Mouse (Mus musculus): ENCODE results near the gene Eml2. TPM values are rescaled to one million over a fixed set of nuclear protein-coding genes. Genes with fewer than 3 reads are reported as not detected.

Eml2 gene
- polyA plus RNA-seq, 1 experiment from 2014 or later = 6.0 TPM

- Histone ChIP-seq H3K4me1 (peaks cover 12% of the 10 kb centered on the region), H3K27ac (replicated peaks) (no peak overlapping the region), H3K36me3 (peaks cover 15% of the 10 kb centered on the region), H3K9ac (replicated peaks) (no peak overlapping the region), H3K27me3 (peaks cover 29% of the 10 kb centered on the region), H3K4me3 (no peak overlapping the region), H3K4me2 (replicated peaks) (no peak overlapping the region), H3K9me3 (0 out of 2 replicates have a peak, but pooled peaks cover 4% of the 10 kb centered on the region)
- 77% methylated on average over 4 of the region's 4 CpGs for WGBS
- ATAC-seq (ENCODE audit: low FRiP score, low read depth) = no peak
Measured at GRCm38 (mm10) chr7:19209494-19209893, 33.3 kb downstream of the Eml2 start.

GRCm38 (mm10) chr7:19210010-19210409 is 33.8 kb downstream of the Eml2 start:
- Histone ChIP-seq H3K4me2 (replicated peaks) (no peak overlapping the region), H3K4me1 (peaks cover 12% of the 10 kb centered on the region), H3K4me3 (no peak overlapping the region), H3K9me3 (0 out of 2 replicates have a peak, but pooled peaks cover 4% of the 10 kb centered on the region), H3K27me3 (peaks cover 29% of the 10 kb centered on the region), H3K27ac (replicated peaks) (no peak overlapping the region), H3K36me3 (peaks cover 10% of the 10 kb centered on the region), H3K9ac (replicated peaks) (no peak overlapping the region)
- WGBS = 90% methylated on average over 5 of the region's 5 CpGs
- ATAC-seq (ENCODE audit: low FRiP score, low read depth) = no peak

- Histone ChIP-seq H3K4me2 (replicated peaks) (no peak overlapping the region), H3K9ac (replicated peaks) (no peak overlapping the region), H3K36me3 (no peaks in the 10 kb centered on the region), H3K4me3 (no peak overlapping the region), H3K4me1 (peaks cover 12% of the 10 kb centered on the region), H3K27me3 (peaks cover 29% of the 10 kb centered on the region), H3K9me3 (0 out of 2 replicates have a peak, but pooled peaks cover 4% of the 10 kb centered on the region), H3K27ac (replicated peaks) (no peak overlapping the region)
- 57% methylated on average over 5 of the region's 5 CpGs for WGBS
- ATAC-seq (ENCODE audit: low FRiP score, low read depth) = no peak
Measured at GRCm38 (mm10) chr7:19211041-19211675, 34.9 kb downstream of the Eml2 start.

- Histone ChIP-seq H3K4me3 (peak within 1 kb of the TSS; percentile 45), H3K9ac (replicated peaks) (peak within 1 kb of the TSS; percentile 44; the same call in 1 of the 2 replicates), H3K4me2 (replicated peaks) (peak within 1 kb of the TSS; percentile 72), H3K36me3 (no peaks in the 10 kb centered on the region), H3K27ac (replicated peaks) (no peak within 1 kb of the TSS), H3K4me1 (peaks cover 12% of the 10 kb centered on the region), H3K9me3 (0 out of 2 replicates have a peak, but pooled peaks cover 4% of the 10 kb centered on the region), H3K27me3 (peaks cover 29% of the 10 kb centered on the region)
- peak; percentile 80; the same call in 1 of the 2 replicates for ATAC-seq (ENCODE audit: low FRiP score, low read depth)
- 2% methylated on average over 25 of the region's 30 CpGs for WGBS
Measured at GRCm38 (mm10) chr7:19211996-19212755, 36.0 kb downstream of the Eml2 start, which contains the start of gene Gpr4. Gene Gpr4, plus strand, starts transcription at chr7:19212538.

GRCm38 (mm10) chr7:19213385-19213784 is 37.2 kb downstream of the Eml2 start:
- H3K9ac ChIP-seq (replicated peaks) = no peak overlapping the region
- H3K36me3 ChIP-seq = no peaks in the 10 kb centered on the region
- no peak for ATAC-seq (ENCODE audit: low FRiP score, low read depth)
- H3K4me2 ChIP-seq (replicated peaks) = no peak overlapping the region
- WGBS = 87% methylated on average over 2 of the region's 2 CpGs
- H3K4me1 ChIP-seq = peaks cover 12% of the 10 kb centered on the region
- no peak overlapping the region; the same call in 1 of the 2 replicates for H3K4me3 ChIP-seq
- 0 out of 2 replicates have a peak, but pooled peaks cover 4% of the 10 kb centered on the region for H3K9me3 ChIP-seq
- no peak overlapping the region for H3K27ac ChIP-seq (replicated peaks)
- peaks cover 29% of the 10 kb centered on the region for H3K27me3 ChIP-seq

GRCm38 (mm10) chr7:19214369-19214768 is 38.1 kb downstream of the Eml2 start:
- 78% methylated on average over 7 of the region's 7 CpGs for WGBS
- H3K4me1 ChIP-seq = peaks cover 12% of the 10 kb centered on the region
- H3K9me3 ChIP-seq = 0 out of 2 replicates have a peak, but pooled peaks cover 4% of the 10 kb centered on the region
- H3K36me3 ChIP-seq = no peaks in the 10 kb centered on the region
- ATAC-seq (ENCODE audit: low FRiP score, low read depth) = no peak
- H3K27ac ChIP-seq (replicated peaks) = no peak overlapping the region
- H3K4me3 ChIP-seq = no peak overlapping the region
- H3K27me3 ChIP-seq = peaks cover 29% of the 10 kb centered on the region
- H3K4me2 ChIP-seq (replicated peaks) = no peak overlapping the region
- no peak overlapping the region for H3K9ac ChIP-seq (replicated peaks)

- 69% methylated on average over 9 of the region's 9 CpGs for WGBS
- H3K36me3 ChIP-seq = no peaks in the 10 kb centered on the region
- no peak overlapping the region for H3K4me3 ChIP-seq
- peaks cover 29% of the 10 kb centered on the region for H3K27me3 ChIP-seq
- H3K4me2 ChIP-seq (replicated peaks) = no peak overlapping the region
- H3K9ac ChIP-seq (replicated peaks) = no peak overlapping the region
- no peak overlapping the region for H3K27ac ChIP-seq (replicated peaks)
- no peak for ATAC-seq (ENCODE audit: low FRiP score, low read depth)
- H3K4me1 ChIP-seq = peaks cover 12% of the 10 kb centered on the region
- 0 out of 2 replicates have a peak, but pooled peaks cover 3% of the 10 kb centered on the region for H3K9me3 ChIP-seq
Measured at GRCm38 (mm10) chr7:19214940-19215339, 38.7 kb downstream of the Eml2 start.

GRCm38 (mm10) chr7:19217492-19217891 is 41.3 kb downstream of the Eml2 start:
- H3K4me2 ChIP-seq (replicated peaks) = no peak overlapping the region
- peaks cover 20% of the 10 kb centered on the region for H3K27me3 ChIP-seq
- WGBS = 75% methylated on average over 5 of the region's 5 CpGs
- H3K9ac ChIP-seq (replicated peaks) = no peak overlapping the region
- peaks cover 4% of the 10 kb centered on the region; the same call in 1 of the 2 replicates for H3K4me1 ChIP-seq
- H3K9me3 ChIP-seq = no peaks in the 10 kb centered on the region
- ATAC-seq (ENCODE audit: low FRiP score, low read depth) = no peak
- H3K36me3 ChIP-seq = 0 out of 2 replicates have a peak, but pooled peaks cover 5% of the 10 kb centered on the region
- H3K27ac ChIP-seq (replicated peaks) = no peak overlapping the region
- H3K4me3 ChIP-seq = no peak overlapping the region

GRCm38 (mm10) chr7:19217944-19218343 is 41.7 kb downstream of the Eml2 start:
- ATAC-seq (ENCODE audit: low FRiP score, low read depth) = no peak
- Histone ChIP-seq H3K36me3 (0 out of 2 replicates have a peak, but pooled peaks cover 6% of the 10 kb centered on the region), H3K4me1 (no peaks in the 10 kb centered on the region; the same call in 1 of the 2 replicates), H3K9me3 (no peaks in the 10 kb centered on the region), H3K9ac (replicated peaks) (no peak overlapping the region), H3K4me3 (no peak overlapping the region), H3K4me2 (replicated peaks) (no peak overlapping the region), H3K27ac (replicated peaks) (no peak overlapping the region), H3K27me3 (peaks cover 16% of the 10 kb centered on the region)
- WGBS = 3% methylated on average over 2 of the region's 3 CpGs

- H3K4me1 ChIP-seq = no peaks in the 10 kb centered on the region
- 0 out of 2 replicates have a peak, but pooled peaks cover 8% of the 10 kb centered on the region for H3K36me3 ChIP-seq
- H3K9me3 ChIP-seq = no peaks in the 10 kb centered on the region
- H3K27ac ChIP-seq (replicated peaks) = no peak overlapping the region
- H3K4me2 ChIP-seq (replicated peaks) = no peak overlapping the region
- H3K9ac ChIP-seq (replicated peaks) = no peak overlapping the region
- no peak overlapping the region for H3K4me3 ChIP-seq
- no peak for ATAC-seq (ENCODE audit: low FRiP score, low read depth)
- 67% methylated on average over 3 of the region's 3 CpGs for WGBS
- no peaks in the 10 kb centered on the region for H3K27me3 ChIP-seq
Measured at GRCm38 (mm10) chr7:19220061-19220460, 43.8 kb downstream of the Eml2 start.

GRCm38 (mm10) chr7:19222189-19222588 is 46.0 kb downstream of the Eml2 start:
- H3K27ac ChIP-seq (replicated peaks) = no peak overlapping the region
- H3K4me2 ChIP-seq (replicated peaks) = no peak overlapping the region
- WGBS = 98% methylated on average over 16 of the region's 16 CpGs
- no peaks in the 10 kb centered on the region for H3K27me3 ChIP-seq
- H3K4me1 ChIP-seq = peaks cover 7% of the 10 kb centered on the region
- no peaks in the 10 kb centered on the region for H3K9me3 ChIP-seq
- H3K9ac ChIP-seq (replicated peaks) = no peak overlapping the region
- no peak overlapping the region for H3K4me3 ChIP-seq
- H3K36me3 ChIP-seq = peaks cover 17% of the 10 kb centered on the region; the same call in 1 of the 2 replicates
- ATAC-seq (ENCODE audit: low FRiP score, low read depth) = no peak

- 91% methylated on average over 14 of the region's 14 CpGs for WGBS
- no peak overlapping the region for H3K9ac ChIP-seq (replicated peaks)
- peaks cover 10% of the 10 kb centered on the region for H3K4me1 ChIP-seq
- H3K27ac ChIP-seq (replicated peaks) = no peak overlapping the region
- no peak for ATAC-seq (ENCODE audit: low FRiP score, low read depth)
- H3K4me3 ChIP-seq = no peak overlapping the region
- peaks cover 17% of the 10 kb centered on the region; the same call in 1 of the 2 replicates for H3K36me3 ChIP-seq
- no peaks in the 10 kb centered on the region for H3K27me3 ChIP-seq
- no peak overlapping the region for H3K4me2 ChIP-seq (replicated peaks)
- H3K9me3 ChIP-seq = no peaks in the 10 kb centered on the region
Measured at GRCm38 (mm10) chr7:19222875-19223274, 46.7 kb downstream of the Eml2 start.

All from midbrain, embryonic 12.5 days (tissue).